Mouse (Mus musculus): ENCODE results near the gene Slc6a16. TPM values are rescaled to one million over a fixed set of nuclear protein-coding genes. Genes with fewer than 3 reads are reported as not detected.
A peak's percentile ranks its signal among the peaks of the same experiment; 100 is the strongest.

Slc6a16 gene
- polyA plus RNA-seq, 1 experiment from 2014 or later, result 0.50 TPM

DNA sequence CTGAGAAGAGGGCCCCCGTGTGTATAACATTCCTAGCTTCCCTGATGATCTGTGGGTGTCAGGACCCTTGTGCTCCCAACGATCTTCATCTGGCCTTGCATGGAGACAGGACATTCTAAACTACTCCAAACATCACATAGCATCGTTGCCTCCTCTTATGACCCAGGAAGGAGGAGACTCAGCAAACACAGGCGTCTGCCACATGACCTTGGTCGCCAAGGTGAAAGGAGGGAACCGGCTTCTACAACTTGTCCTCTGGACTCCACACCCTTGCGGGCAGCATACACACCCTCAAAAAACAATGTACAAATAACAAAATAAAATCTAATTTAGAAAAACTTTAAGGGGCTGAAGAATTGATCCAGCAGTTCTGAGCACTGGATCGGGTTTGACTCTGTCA is 71.1 kb downstream of the Slc6a16 start:
- H3K36me3 ChIP-seq, result peaks cover 42% of the 10 kb centered on the region
- H3K4me3 ChIP-seq, result no peak overlapping the region
- DNase-seq (ENCODE audit: low spot score), result no peak
- WGBS, result 44% methylated on average over 8 of the region's 8 CpGs
- H3K27ac ChIP-seq, result peak overlapping the region; percentile 44; the same call in 1 of the 2 replicates
- H3K4me1 ChIP-seq, result peaks cover 35% of the 10 kb centered on the region
- H3K9me3 ChIP-seq, result no peaks in the 10 kb centered on the region
- no peaks in the 10 kb centered on the region for H3K27me3 ChIP-seq (ENCODE audit: insufficient read depth, poor library complexity, severe bottlenecking)

DNA sequence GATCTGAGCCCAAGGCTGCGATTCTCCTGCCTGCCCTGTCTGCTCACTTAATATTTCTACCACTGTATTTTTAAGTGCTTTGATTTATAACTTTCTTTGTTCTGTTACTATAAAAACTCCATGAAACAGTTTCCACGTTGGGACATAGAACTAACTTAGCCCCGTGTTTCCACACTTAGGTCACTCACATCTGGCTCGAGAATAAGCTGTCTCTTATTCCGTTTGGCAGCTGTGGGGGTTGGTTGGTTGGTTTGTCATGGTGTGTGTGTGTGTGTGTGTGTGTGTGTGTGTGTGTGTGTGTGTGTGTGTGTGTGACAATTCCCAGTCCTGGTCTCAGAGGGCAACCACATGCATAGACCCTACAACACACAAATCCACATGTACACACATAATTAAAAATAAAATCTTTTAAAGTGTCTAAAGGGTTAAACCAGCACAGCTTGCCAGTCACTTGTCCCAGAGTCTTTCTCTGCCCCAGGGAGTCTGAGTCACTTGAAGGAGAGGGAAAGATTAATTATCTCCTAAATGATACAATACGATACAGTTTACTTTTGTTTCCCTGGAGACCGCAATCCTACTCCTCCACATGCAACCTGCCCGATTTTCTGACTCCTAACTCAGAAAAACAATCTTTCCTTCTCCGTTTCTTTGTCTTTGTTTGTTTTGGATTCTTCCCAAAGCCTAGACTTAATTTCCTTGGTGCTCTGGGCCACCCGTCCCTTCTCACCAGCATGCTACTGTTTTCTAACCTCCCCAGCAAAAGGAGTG is 72.0 kb downstream of the Slc6a16 start:
- Histone ChIP-seq H3K27me3 (ENCODE audit: insufficient read depth, poor library complexity, severe bottlenecking) (no peaks in the 10 kb centered on the region), H3K4me1 (peaks cover 35% of the 10 kb centered on the region), H3K4me3 (no peak overlapping the region), H3K36me3 (peaks cover 45% of the 10 kb centered on the region), H3K9me3 (no peaks in the 10 kb centered on the region), H3K27ac (no peak overlapping the region)
- DNase-seq (ENCODE audit: low spot score), result no peak
- WGBS, result 38% methylated on average over 10 of the region's 10 CpGs

DNA sequence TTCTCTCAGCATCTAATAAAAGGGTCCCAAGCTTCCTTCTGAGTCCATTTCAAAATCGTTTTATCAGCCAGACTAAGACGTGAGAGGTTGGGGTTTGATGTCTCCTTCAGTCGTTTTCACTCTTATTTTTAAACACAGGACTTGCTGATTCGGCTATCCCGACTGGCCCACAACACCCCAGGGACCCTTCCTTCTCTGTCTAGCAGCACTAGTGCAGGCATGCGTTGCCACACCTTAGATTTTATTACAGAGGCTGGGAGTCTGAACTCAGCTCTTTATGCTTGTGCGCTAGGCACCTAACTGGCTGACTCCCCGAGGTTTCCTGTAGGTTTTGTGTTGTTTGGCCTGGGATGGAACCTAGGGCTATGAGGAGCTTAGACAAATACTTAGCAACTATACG is 72.6 kb downstream of the Slc6a16 start:
- no peaks in the 10 kb centered on the region for H3K27me3 ChIP-seq (ENCODE audit: insufficient read depth, poor library complexity, severe bottlenecking)
- H3K4me1 ChIP-seq, result peaks cover 35% of the 10 kb centered on the region
- DNase-seq (ENCODE audit: low spot score), result no peak
- H3K27ac ChIP-seq, result no peak overlapping the region
- peaks cover 45% of the 10 kb centered on the region for H3K36me3 ChIP-seq
- H3K4me3 ChIP-seq, result no peak overlapping the region
- no peaks in the 10 kb centered on the region for H3K9me3 ChIP-seq
- WGBS, result 43% methylated on average over 9 of the region's 9 CpGs

DNA sequence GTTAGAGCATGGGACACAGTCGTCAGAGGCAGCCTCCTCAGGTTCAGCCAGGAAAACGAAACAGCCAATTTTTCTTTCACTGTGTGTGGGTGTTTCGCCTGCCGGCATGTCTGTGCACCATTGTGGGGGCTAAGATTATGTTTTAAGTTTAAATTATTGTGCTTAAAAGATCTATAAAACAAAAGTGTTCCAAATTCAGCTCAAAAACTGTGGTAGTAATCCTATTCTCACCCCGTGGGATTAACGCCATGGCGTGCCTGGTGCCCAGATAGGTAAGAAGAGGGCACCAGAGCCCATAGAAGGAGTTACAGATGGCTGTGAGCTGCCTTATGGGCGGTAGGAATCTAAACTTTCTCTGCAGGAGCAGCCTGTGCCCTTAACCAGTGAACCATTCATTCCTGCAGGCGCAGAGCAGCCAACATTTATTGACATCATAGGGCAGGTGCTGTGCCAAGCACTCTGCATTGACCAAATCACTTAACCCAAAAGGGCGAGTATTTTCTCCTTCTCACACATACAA is 74.4 kb downstream of the Slc6a16 start:
- WGBS, result 81% methylated on average over 10 of the region's 10 CpGs
- no peaks in the 10 kb centered on the region for H3K9me3 ChIP-seq
- H3K4me1 ChIP-seq, result peaks cover 30% of the 10 kb centered on the region
- DNase-seq (ENCODE audit: low spot score), result no peak
- no peak overlapping the region for H3K27ac ChIP-seq
- peaks cover 57% of the 10 kb centered on the region for H3K36me3 ChIP-seq
- H3K4me3 ChIP-seq, result no peak overlapping the region
- no peaks in the 10 kb centered on the region for H3K27me3 ChIP-seq (ENCODE audit: insufficient read depth, poor library complexity, severe bottlenecking)

DNA sequence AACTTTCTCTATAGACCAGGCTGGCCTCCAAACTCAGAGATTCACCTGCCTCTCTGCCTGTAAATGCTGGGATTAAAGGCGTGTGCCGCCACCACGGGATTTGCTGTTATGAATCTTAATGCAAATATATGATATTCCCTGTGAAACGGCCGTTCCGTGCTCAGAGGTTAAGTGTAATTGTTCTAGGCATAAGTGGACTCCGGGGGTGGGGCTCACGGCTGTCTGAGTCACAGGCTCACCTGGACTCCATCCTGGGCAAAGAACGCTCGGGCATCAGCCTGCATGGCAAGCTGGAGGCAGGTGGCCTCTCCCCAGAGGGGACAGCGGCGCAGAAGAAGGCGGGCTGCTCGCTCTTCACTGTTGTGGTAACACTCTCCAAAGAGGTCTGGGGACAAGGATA is 75.7 kb downstream of the Slc6a16 start:
- peaks cover 61% of the 10 kb centered on the region for H3K36me3 ChIP-seq
- H3K9me3 ChIP-seq, result no peaks in the 10 kb centered on the region
- no peak overlapping the region for H3K4me3 ChIP-seq
- H3K27me3 ChIP-seq (ENCODE audit: insufficient read depth, poor library complexity, severe bottlenecking), result no peaks in the 10 kb centered on the region
- WGBS, result 90% methylated on average over 14 of the region's 14 CpGs
- H3K4me1 ChIP-seq, result peaks cover 30% of the 10 kb centered on the region
- DNase-seq (ENCODE audit: low spot score), result no peak
- no peak overlapping the region for H3K27ac ChIP-seq

DNA sequence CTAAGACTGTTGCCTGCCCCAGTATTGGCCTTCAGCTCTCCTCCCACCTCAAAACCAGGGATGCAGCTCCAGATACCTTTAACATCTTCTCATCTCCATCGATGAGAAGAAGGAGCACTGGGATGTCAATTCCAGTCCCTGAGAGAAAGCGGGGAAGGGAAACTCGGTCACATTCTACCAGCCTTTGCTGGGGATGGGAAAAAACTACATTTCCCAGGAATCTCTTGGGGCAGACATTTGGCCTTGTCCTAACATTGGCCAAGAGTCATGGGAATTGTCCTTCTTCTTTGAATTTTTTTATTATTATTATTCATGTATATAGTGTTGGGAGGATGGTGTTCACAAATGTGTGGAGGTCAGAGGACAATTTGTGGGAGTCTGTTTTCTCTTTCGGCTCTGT is 81.4 kb downstream of the Slc6a16 start:
- Histone ChIP-seq H3K4me1 (peaks cover 4% of the 10 kb centered on the region), H3K9me3 (no peaks in the 10 kb centered on the region), H3K27me3 (ENCODE audit: insufficient read depth, poor library complexity, severe bottlenecking) (no peaks in the 10 kb centered on the region), H3K4me3 (no peak overlapping the region), H3K27ac (no peak overlapping the region), H3K36me3 (peaks cover 87% of the 10 kb centered on the region)
- WGBS, result 79% methylated on average over 4 of the region's 4 CpGs
- DNase-seq (ENCODE audit: low spot score), result no peak

Other genes with a start within 250 kb of the Slc6a16 start
- gene Irf3, start 243.4 kb upstream of the Slc6a16 start, polyA plus RNA-seq (2016; fragmentation: Nextera tagmentation; extraction: Ambion mirVana), result 61.8 and 71.1 TPM in 2 replicates
- gene Bcl2l12, start 242.4 kb upstream of the Slc6a16 start, polyA plus RNA-seq (2016; fragmentation: Nextera tagmentation; extraction: Ambion mirVana), result 44.9 and 57.9 TPM in 2 replicates
- gene Scaf1, start 224.7 kb upstream of the Slc6a16 start, polyA plus RNA-seq (2016; fragmentation: Nextera tagmentation; extraction: Ambion mirVana), result 40.5 and 41.0 TPM in 2 replicates
- gene Rras, start 223.1 kb upstream of the Slc6a16 start, polyA plus RNA-seq (2016; fragmentation: Nextera tagmentation; extraction: Ambion mirVana), result 50.5 and 57.5 TPM in 2 replicates
- gene Prr12, start 188.2 kb upstream of the Slc6a16 start, polyA plus RNA-seq (2016; fragmentation: Nextera tagmentation; extraction: Ambion mirVana), result 8.8 and 13.3 TPM in 2 replicates
- 59.9 and 65.2 TPM in 2 replicates for gene Nosip, start 178.7 kb upstream of the Slc6a16 start, polyA plus RNA-seq (2016; fragmentation: Nextera tagmentation; extraction: Ambion mirVana)
- 15.0 and 16.8 TPM in 2 replicates for gene Prrg2, start 178.4 kb upstream of the Slc6a16 start, polyA plus RNA-seq (2016; fragmentation: Nextera tagmentation; extraction: Ambion mirVana)
- 270 and 314 TPM in 2 replicates for gene Rcn3, start 148.9 kb upstream of the Slc6a16 start, polyA plus RNA-seq (2016; fragmentation: Nextera tagmentation; extraction: Ambion mirVana)
- gene Fcgrt, start 137.2 kb upstream of the Slc6a16 start, polyA plus RNA-seq (2016; fragmentation: Nextera tagmentation; extraction: Ambion mirVana), result 7.8 and 10.2 TPM in 2 replicates
- 1,266 and 1,534 TPM in 2 replicates for gene Rps11, start 116.6 kb upstream of the Slc6a16 start, polyA plus RNA-seq (2016; fragmentation: Nextera tagmentation; extraction: Ambion mirVana)
- 873 and 1,060 TPM in 2 replicates for gene Rpl13a, start 112.3 kb upstream of the Slc6a16 start, polyA plus RNA-seq (2016; fragmentation: Nextera tagmentation; extraction: Ambion mirVana)
- gene Gm45713, start 104.9 kb upstream of the Slc6a16 start, polyA plus RNA-seq (2016; fragmentation: Nextera tagmentation; extraction: Ambion mirVana), result 0.36 and 0.58 TPM in 2 replicates
- gene Flt3l, start 104.7 kb upstream of the Slc6a16 start, polyA plus RNA-seq (2016; fragmentation: Nextera tagmentation; extraction: Ambion mirVana), result 2.5 and 3.1 TPM in 2 replicates
- gene Pih1d1, start 86.8 kb upstream of the Slc6a16 start, polyA plus RNA-seq (2016; fragmentation: Nextera tagmentation; extraction: Ambion mirVana), result 97.8 and 102 TPM in 2 replicates
- 45.2 and 45.7 TPM in 2 replicates for gene Aldh16a1, start 86.5 kb upstream of the Slc6a16 start, polyA plus RNA-seq (2016; fragmentation: Nextera tagmentation; extraction: Ambion mirVana)
- gene Slc17a7, start 77.1 kb upstream of the Slc6a16 start, polyA plus RNA-seq (2016; fragmentation: Nextera tagmentation; extraction: Ambion mirVana), result 0.76 and 1.4 TPM in 2 replicates
- gene Gfy, start 61.5 kb upstream of the Slc6a16 start, polyA plus RNA-seq (2016; fragmentation: Nextera tagmentation; extraction: Ambion mirVana), result not detected in 2 replicates
- gene Pth2, start 60.1 kb upstream of the Slc6a16 start, polyA plus RNA-seq (2016; fragmentation: Nextera tagmentation; extraction: Ambion mirVana), result 0.41 TPM in 1 of 2 replicates, not detected in the other
- gene Ccdc155, start 36.2 kb upstream of the Slc6a16 start, polyA plus RNA-seq (2016; fragmentation: Nextera tagmentation; extraction: Ambion mirVana), result 0.69 and 0.88 TPM in 2 replicates
- 1.2 and 1.9 TPM in 2 replicates for gene Dkkl1, start 28.9 kb upstream of the Slc6a16 start, polyA plus RNA-seq (2016; fragmentation: Nextera tagmentation; extraction: Ambion mirVana)
- 161 and 210 TPM in 2 replicates for gene Tead2, start 25.3 kb upstream of the Slc6a16 start, polyA plus RNA-seq (2016; fragmentation: Nextera tagmentation; extraction: Ambion mirVana)
- 1.5 and 2.3 TPM in 2 replicates for gene Cd37, start 2.0 kb upstream of the Slc6a16 start, polyA plus RNA-seq (2016; fragmentation: Nextera tagmentation; extraction: Ambion mirVana)
- not detected in 2 replicates for gene Slc6a21, start 36.4 kb downstream of the Slc6a16 start, polyA plus RNA-seq (2016; fragmentation: Nextera tagmentation; extraction: Ambion mirVana)
- gene Trpm4, start 92.7 kb downstream of the Slc6a16 start, polyA plus RNA-seq (2016; fragmentation: Nextera tagmentation; extraction: Ambion mirVana), result 13.5 and 15.2 TPM in 2 replicates
- 17.9 and 31.4 TPM in 2 replicates for gene Hrc, start 94.2 kb downstream of the Slc6a16 start, polyA plus RNA-seq (2016; fragmentation: Nextera tagmentation; extraction: Ambion mirVana)
- gene Ppfia3, start 125.9 kb downstream of the Slc6a16 start, polyA plus RNA-seq (2016; fragmentation: Nextera tagmentation; extraction: Ambion mirVana), result 2.4 and 2.9 TPM in 2 replicates
- 0.59 and 1.4 TPM in 2 replicates for gene Lin7b, start 129.5 kb downstream of the Slc6a16 start, polyA plus RNA-seq (2016; fragmentation: Nextera tagmentation; extraction: Ambion mirVana)
- gene Snrnp70, start 154.7 kb downstream of the Slc6a16 start, polyA plus RNA-seq (2016; fragmentation: Nextera tagmentation; extraction: Ambion mirVana), result 173 and 241 TPM in 2 replicates
- gene Kcna7, start 164.6 kb downstream of the Slc6a16 start, polyA plus RNA-seq (2016; fragmentation: Nextera tagmentation; extraction: Ambion mirVana), result 0.28 and 0.45 TPM in 2 replicates
- 1.5 and 2.6 TPM in 2 replicates for gene Ntf5, start 172.6 kb downstream of the Slc6a16 start, polyA plus RNA-seq (2016; fragmentation: Nextera tagmentation; extraction: Ambion mirVana)
- gene Lhb, start 179.7 kb downstream of the Slc6a16 start, polyA plus RNA-seq (2016; fragmentation: Nextera tagmentation; extraction: Ambion mirVana), result not detected in 2 replicates
- gene Gys1, start 193.8 kb downstream of the Slc6a16 start, polyA plus RNA-seq (2016; fragmentation: Nextera tagmentation; extraction: Ambion mirVana), result 79.9 and 124 TPM in 2 replicates
- gene Ruvbl2, start 197.0 kb downstream of the Slc6a16 start, polyA plus RNA-seq (2016; fragmentation: Nextera tagmentation; extraction: Ambion mirVana), result 121 and 175 TPM in 2 replicates
- gene Ftl1, start 218.8 kb downstream of the Slc6a16 start, polyA plus RNA-seq (2016; fragmentation: Nextera tagmentation; extraction: Ambion mirVana), result 4,578 and 4,939 TPM in 2 replicates
- gene Bax, start 225.8 kb downstream of the Slc6a16 start, polyA plus RNA-seq (2016; fragmentation: Nextera tagmentation; extraction: Ambion mirVana), result 187 and 244 TPM in 2 replicates
- gene Tulp2, start 240.8 kb downstream of the Slc6a16 start, polyA plus RNA-seq (2016; fragmentation: Nextera tagmentation; extraction: Ambion mirVana), result 2.6 and 2.9 TPM in 2 replicates
- not detected in 2 replicates for gene Gm45808, start 245.7 kb downstream of the Slc6a16 start, polyA plus RNA-seq (2016; fragmentation: Nextera tagmentation; extraction: Ambion mirVana)
- 5.8 and 6.1 TPM in 2 replicates for gene Dhdh, start 247.7 kb downstream of the Slc6a16 start, polyA plus RNA-seq (2016; fragmentation: Nextera tagmentation; extraction: Ambion mirVana)